Mouse (Mus musculus): Measurements from ENCODE around the gene Gabarap.

Gabarap gene

DNA sequence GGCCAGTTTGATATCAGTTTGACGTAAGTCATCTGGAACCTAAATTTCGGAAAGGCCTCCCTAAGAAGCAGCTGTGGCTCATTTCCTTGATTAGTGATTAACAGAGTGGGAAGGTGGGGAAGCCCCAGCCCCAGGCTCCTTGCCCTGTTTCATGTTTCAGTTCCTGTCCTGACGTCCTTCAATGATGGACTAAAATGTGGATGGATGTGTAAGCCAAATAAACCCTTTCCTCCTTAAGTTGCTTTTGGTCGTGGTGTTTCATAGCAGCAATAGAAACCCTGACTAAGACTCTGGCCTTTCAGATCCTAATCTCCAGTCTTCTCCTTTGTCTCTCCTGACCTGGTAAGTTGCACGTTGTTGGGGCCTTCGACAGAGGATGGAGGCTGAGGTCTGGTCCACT lies 20.7 kb upstream of the Gabarap start:
- 86% methylated on average over 6 of the region's 6 CpGs for WGBS

DNA sequence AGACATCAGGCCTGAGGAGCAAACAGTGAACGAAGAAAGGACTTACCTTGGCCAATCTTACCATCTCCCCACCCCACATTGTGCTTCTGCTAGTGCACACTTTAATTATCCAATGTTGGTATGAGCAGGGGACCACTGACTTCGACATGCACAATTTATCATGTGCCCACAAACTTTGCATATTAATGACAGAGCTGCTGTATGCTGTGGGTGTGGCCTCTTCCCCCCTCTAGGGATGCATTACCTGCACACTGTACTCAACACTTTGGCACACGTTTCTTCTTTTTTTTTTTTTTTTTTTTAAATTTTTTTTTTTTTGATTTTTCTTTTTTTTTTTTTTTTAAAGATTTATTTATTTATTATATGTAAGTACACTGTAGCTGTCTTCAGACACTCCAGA lies 20.2 kb upstream of the Gabarap start:
- 79% methylated on average over 3 of the region's 3 CpGs for WGBS

DNA sequence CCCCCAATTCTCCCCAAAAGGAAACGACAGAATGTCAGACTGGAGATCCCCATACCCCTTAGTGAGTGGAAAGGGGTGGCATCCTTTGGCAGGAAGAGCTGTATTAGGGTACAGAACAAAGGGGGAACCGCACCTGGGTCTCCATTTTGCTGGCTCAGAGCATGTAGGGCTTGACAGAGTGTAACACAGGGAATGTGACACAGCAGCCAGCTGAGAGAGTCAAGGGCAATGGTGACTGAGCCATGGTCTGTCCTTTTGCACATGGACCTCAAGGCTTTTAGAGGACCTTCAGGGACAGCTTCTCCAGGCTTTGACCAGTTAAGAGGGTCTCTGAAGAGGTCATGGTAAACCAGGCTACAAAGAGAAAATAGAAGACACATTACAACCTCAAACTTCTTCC lies 16.0 kb upstream of the Gabarap start:
- 94% methylated on average over 2 of the region's 2 CpGs for WGBS

- 78% methylated on average over 4 of the region's 4 CpGs for WGBS
Measured at GRCm38 (mm10) chr11:69976271-69976670, 14.7 kb upstream of the Gabarap start.

DNA sequence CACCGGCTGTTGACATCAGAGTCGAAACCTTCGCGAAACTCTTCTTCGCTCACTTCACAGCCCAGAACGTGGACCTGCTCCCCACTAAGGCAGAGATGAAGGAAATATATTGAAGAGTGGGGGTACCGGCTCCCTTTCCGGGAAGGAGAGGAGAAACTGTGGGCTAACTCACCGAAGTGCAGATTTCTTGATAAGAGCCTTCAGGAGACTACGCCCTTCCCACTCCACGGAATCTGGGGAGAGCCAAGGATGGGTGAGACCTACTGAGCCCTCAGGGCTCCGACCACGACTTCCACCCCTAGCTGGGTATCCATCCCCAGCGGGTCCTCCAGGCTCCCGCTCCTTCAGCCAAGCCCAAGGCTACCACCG lies 11.1 kb upstream of the Gabarap start:
- WGBS: 1% methylated on average over 16 of the region's 16 CpGs

GRCm38 (mm10) chr11:69980196-69981140 lies 10.5 kb upstream of the Gabarap start:
- under 1% methylated on average over 43 of the region's 60 CpGs for WGBS

- WGBS: under 1% methylated on average over 38 of the region's 43 CpGs
Measured at GRCm38 (mm10) chr11:69981141-69981762, 9.7 kb upstream of the Gabarap start, which contains the start of gene Ctdnep1. Gene Ctdnep1 (plus strand): TSS chr11:69981156.

- 44% methylated on average over 8 of the region's 8 CpGs for WGBS
Measured at GRCm38 (mm10) chr11:69982225-69982624, 8.7 kb upstream of the Gabarap start, which contains the start of gene Elp5. Gene Elp5 (minus strand): TSS chr11:69982517.

DNA sequence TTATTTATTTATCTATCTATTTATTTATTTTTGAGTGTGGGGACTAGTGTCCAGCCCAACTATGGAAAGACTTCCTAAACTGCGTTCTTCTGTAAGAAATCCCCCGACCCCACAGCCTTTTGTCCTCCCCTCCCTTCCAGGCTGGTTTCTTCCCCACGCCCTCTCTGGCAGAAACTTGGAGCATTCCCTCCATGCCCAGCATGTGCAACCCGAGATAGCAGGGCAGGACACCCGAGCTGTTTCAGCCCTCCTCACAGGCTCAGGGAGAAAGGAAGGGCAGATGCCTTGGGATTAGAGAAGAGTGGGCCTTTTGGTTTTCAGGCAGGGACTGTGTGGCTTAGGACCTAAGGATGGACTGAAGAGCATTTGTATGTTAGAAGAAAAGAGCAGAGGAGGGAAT lies 8.1 kb upstream of the Gabarap start:
- WGBS: 10% methylated on average over 5 of the region's 5 CpGs

GRCm38 (mm10) chr11:69983377-69983776 lies 7.6 kb upstream of the Gabarap start:
- 63% methylated on average over 4 of the region's 4 CpGs for WGBS

DNA sequence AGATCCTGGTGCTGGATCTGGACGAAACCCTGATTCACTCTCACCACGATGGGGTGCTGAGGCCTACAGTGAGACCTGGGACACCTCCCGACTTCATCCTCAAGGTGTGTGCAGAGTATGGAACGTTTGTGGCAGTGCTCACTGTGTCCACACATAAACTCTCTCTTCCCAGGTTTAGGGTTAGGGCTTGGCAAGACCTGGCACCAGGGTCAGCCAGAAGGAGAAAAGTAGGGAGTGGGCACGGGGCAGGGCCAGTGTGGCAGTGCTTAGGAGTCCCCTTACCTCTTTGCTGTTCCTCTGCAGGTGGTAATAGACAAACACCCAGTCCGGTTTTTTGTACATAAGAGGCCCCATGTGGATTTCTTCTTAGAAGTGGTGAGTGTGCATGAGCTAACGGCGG lies 6.5 kb upstream of the Gabarap start:
- 91% methylated on average over 8 of the region's 8 CpGs for WGBS

DNA sequence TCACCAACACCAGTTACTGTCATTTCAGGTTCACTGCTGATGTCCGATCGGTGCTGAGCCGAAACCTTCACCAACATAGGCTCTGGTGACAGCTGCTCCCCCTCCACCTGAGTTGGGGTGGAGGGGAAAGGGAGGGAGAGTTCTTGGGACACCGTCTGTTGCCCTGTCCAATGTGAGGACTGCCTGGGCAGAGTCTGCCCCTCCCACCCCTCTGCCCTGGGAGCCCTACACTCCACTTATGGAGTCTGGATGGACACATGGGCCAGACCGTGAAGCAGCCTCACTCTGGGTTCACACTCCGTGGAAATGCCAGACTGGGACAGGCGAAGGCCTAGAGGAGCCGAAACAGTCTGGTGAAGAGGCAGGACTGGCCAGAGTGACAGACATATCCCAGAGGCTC lies 994 bp upstream of the Gabarap start:
- WGBS: 91% methylated on average over 8 of the region's 8 CpGs

GRCm38 (mm10) chr11:69991711-69992110 lies 768 bp downstream of the Gabarap start:
- WGBS: under 1% methylated on average over 15 of the region's 15 CpGs

DNA sequence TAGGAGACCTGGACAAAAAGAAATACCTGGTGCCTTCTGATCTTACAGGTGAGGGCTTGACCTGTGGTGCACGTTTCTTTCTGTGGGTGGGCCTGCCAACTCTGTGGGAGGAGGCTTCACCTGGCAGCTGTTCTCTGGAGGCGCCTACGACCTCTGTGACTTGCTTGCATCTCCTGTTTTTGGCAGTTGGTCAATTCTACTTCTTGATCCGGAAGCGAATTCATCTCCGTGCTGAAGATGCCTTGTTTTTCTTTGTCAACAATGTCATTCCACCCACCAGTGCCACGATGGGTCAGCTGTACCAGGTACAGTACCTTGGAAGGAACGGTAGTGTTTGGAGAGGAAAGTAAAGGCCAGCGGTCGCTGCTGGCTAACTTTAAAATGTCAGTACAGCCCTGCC lies 1.5 kb downstream of the Gabarap start:
- WGBS: 55% methylated on average over 10 of the region's 10 CpGs

GRCm38 (mm10) chr11:69992932-69993331 lies 2.0 kb downstream of the Gabarap start:
- 79% methylated on average over 3 of the region's 3 CpGs for WGBS

DNA sequence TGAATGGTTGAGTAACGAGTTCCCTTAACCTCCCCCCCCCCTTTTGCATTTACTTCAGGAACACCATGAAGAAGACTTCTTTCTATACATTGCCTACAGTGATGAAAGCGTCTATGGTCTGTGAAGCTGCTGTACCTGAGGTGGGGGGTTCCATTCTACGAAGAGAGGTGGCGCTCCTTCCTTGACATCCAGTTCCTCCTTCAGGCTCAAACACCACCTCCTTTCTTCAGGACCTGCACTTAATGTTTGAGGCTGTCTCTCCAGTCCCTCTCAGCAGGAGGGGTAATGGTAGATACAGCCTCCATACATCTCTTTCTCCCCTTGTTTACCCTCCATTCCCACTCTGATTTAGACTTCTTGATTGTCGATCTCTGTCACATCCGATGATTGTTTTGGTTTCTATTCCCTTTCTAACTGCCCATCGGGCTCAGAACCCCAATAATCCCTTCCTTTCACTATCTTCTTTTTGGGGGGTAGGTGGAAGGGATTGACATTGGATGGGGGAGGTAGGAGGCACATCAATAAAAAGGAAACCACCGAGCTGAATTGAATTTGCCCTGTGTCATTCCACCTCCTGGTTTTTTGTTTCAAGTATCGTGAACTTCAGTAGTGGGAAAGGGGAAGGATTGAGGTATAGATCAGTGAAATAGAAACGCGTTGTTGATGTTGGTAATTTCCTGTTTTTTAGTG lies 3.6 kb downstream of the Gabarap start:
- 85% methylated on average over 11 of the region's 11 CpGs for WGBS

DNA sequence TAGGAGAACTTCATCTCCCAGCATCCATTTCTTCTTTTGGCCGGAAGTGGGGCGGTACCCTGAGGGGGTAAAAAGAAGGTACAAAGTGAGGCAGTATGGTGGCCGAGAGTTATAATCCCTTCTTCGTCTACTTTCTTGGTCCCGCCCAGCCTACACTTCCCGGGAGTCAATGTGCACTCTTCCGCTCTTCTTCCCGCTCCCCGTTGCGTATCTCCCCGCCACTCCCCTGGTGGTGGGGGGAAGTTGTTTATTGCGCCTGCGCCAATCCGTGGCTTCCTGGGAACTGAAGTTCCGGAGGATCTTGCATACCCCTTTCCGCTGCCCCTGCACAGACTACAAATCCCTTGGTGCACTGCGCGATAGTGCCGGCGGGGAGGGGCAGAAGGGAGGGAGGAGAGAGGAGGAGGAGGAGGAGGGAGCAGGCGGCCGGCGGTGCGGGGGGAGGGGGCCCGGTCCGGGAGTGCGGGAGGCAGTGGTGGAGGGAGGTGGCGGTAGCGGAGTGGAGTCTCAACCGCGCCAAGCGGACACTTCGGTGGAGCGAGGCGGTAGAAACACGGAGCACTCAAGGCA lies 4.5 kb downstream of the Gabarap start, which contains the start of gene Phf23:
Gene Phf23 (plus strand): TSS at position 387 of the 570 bp plus-strand sequence.
- under 1% methylated on average over 36 of the region's 36 CpGs for WGBS

- WGBS: 2% methylated on average over 66 of the region's 66 CpGs
Measured at GRCm38 (mm10) chr11:69996161-69997061, 5.5 kb downstream of the Gabarap start.

- WGBS: 2% methylated on average over 40 of the region's 44 CpGs
Measured at GRCm38 (mm10) chr11:69997070-69997509, 6.1 kb downstream of the Gabarap start.

DNA sequence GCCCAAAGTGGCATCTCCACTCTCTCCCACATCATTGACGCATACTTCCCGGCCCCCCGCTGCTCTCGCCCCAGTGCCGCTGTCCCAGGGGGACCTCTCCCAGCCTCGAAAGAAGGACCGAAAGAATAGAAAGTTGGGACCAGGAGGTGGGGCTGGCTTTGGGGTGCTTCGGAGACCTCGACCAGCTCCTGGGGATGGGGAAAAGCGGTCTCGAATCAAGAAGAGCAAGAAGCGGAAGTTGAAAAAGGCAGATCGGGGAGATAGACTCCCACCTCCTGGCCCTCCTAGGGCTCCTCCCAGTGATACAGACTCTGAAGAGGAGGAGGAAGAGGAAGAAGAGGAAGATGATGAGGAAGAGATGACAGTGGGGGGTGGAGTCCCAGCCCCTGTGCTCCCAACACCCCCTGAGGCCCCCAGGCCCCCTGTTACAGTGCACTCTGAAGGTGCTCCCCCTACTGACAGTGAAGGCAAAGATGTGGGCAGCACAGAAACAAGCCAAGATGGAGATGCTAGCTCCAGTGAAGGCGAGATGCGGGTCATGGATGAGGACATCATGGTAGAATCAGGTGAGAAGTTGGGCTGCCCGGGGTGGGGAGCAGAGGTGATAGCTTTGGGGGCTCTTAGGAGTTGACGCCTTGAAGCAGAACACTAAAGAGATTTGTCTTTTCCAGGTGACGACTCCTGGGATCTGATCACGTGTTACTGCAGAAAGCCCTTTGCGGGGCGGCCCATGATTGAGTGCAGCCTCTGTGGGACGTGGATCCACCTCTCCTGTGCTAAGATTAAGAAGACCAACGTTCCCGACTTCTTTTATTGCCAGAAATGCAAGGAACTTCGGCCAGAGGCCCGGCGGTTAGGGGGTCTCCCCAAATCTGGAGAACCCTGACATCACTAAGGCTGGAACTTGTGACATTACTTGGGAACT lies 7.9 kb downstream of the Gabarap start:
- WGBS: 90% methylated on average over 27 of the region's 27 CpGs
